In genomic region chr10:117793436-117794030, GRCm38 (mm10) we compare ENCODE assay signal across 8 mouse cellular contexts. TPM values are rescaled to one million over a fixed set of nuclear protein-coding genes. Genes with fewer than 3 reads are reported as not detected.
DNase-seq lines count a peak whose midpoint lies in the region; ATAC-seq lines count a peak whose summit lies in the region.

No protein-coding gene starts in this region.

- H3K9ac ChIP-seq in kidney, embryonic 15.5 days: no peak overlapping the region
- no peak overlapping the region for H3K9ac ChIP-seq in hindbrain, embryonic 13.5 days
- no peak overlapping the region for H3K9ac ChIP-seq in midbrain, embryonic 15.5 days

- peaks cover 9% of the 10 kb centered on the region for H3K36me3 ChIP-seq in kidney, embryonic 15.5 days
- H3K36me3 ChIP-seq in hindbrain, embryonic 13.5 days: no peaks in the 10 kb centered on the region
- no peaks in the 10 kb centered on the region for H3K36me3 ChIP-seq in midbrain, embryonic 15.5 days (replicated peaks)

- 72% methylated on average over 11 of the region's 11 CpGs for WGBS in kidney, embryonic 15.5 days
- 83% methylated on average over 11 of the region's 11 CpGs for WGBS in hindbrain, embryonic 13.5 days
- WGBS in midbrain, embryonic 15.5 days: 82% methylated on average over 11 of the region's 11 CpGs

- no peak for DNase-seq in kidney, postnatal 4 days
- peak; percentile 70 for DNase-seq in ZHBTc4 (ENCODE audit: low read depth, low spot score)
- DNase-seq in frontal cortex, postnatal 25 days (ENCODE audit: low spot score in 2 of 2): no peak
- DNase-seq in thymus, postnatal 36 days: no peak
- no peak for DNase-seq in adrenal gland, postnatal 10 days

- no peaks in the 10 kb centered on the region for H3K27me3 ChIP-seq in kidney, embryonic 15.5 days
- no peaks in the 10 kb centered on the region for H3K27me3 ChIP-seq in hindbrain, embryonic 13.5 days
- no peaks in the 10 kb centered on the region for H3K27me3 ChIP-seq in midbrain, embryonic 15.5 days (replicated peaks)

- H3K4me3 ChIP-seq in kidney, embryonic 15.5 days (replicated peaks): no peak overlapping the region
- H3K4me3 ChIP-seq in hindbrain, embryonic 13.5 days: peak overlapping the region; percentile 87
- H3K4me3 ChIP-seq in midbrain, embryonic 15.5 days: peak overlapping the region; percentile 90

- ATAC-seq in kidney, embryonic 15.5 days (replicated peaks; ENCODE audit: low FRiP score): no peak
- ATAC-seq in hindbrain, embryonic 13.5 days (ENCODE audit: low FRiP score): no peak
- no peak for ATAC-seq in midbrain, embryonic 15.5 days (replicated peaks)

- peaks cover 22% of the 10 kb centered on the region for H3K4me1 ChIP-seq in kidney, embryonic 15.5 days
- peaks cover 20% of the 10 kb centered on the region for H3K4me1 ChIP-seq in hindbrain, embryonic 13.5 days (replicated peaks)
- H3K4me1 ChIP-seq in midbrain, embryonic 15.5 days: peaks cover 22% of the 10 kb centered on the region

- H3K4me2 ChIP-seq in kidney, embryonic 15.5 days: peak overlapping the region; percentile 68
- peak overlapping the region; percentile 58 for H3K4me2 ChIP-seq in hindbrain, embryonic 13.5 days
- peak overlapping the region; percentile 74; the same call in 1 of the 2 replicates for H3K4me2 ChIP-seq in midbrain, embryonic 15.5 days

- H3K27ac ChIP-seq in kidney, embryonic 15.5 days: peak overlapping the region; percentile 86; the same call in 1 of the 2 replicates
- H3K27ac ChIP-seq in hindbrain, embryonic 13.5 days: 0 out of 2 replicates have a peak overlapping the region, but pooled peaks have one; percentile 72
- H3K27ac ChIP-seq in midbrain, embryonic 15.5 days: peak overlapping the region; percentile 77; the same call in 1 of the 2 replicates

- H3K9me3 ChIP-seq in kidney, embryonic 15.5 days (replicated peaks): 0 out of 2 replicates have a peak, but pooled peaks cover 2% of the 10 kb centered on the region
- H3K9me3 ChIP-seq in hindbrain, embryonic 13.5 days: no peaks in the 10 kb centered on the region
- H3K9me3 ChIP-seq in midbrain, embryonic 15.5 days: no peaks in the 10 kb centered on the region

RNA-seq across cellular contexts. Expression of gene Nup107, which starts 1.0 kb away (rescaled TPM):
- 65.3 and 69.0 TPM in 2 replicates for polyA plus RNA-seq in kidney, embryonic 15.5 days (2015; fragmentation: Nextera tagmentation; extraction: Ambion mirVana)
- polyA plus RNA-seq in hindbrain, embryonic 13.5 days (2015; fragmentation: Nextera tagmentation; extraction: Ambion mirVana): 41.7 and 42.5 TPM in 2 replicates
- 33.7 and 34.7 TPM in 2 replicates for polyA plus RNA-seq in midbrain, embryonic 15.5 days (2015; fragmentation: Nextera tagmentation; extraction: Ambion mirVana)
- total RNA-seq in adrenal gland, postnatal 10 days (2021): 10 to 100 TPM; 14.4 to 16.8 TPM

RNA-seq across cellular contexts. Expression of gene Slc35e3, which starts 47.4 kb away (rescaled TPM):
- 14.8 and 15.0 TPM in 2 replicates for polyA plus RNA-seq in kidney, embryonic 15.5 days (2015; fragmentation: Nextera tagmentation; extraction: Ambion mirVana)
- 31.1 and 33.2 TPM in 2 replicates for polyA plus RNA-seq in hindbrain, embryonic 13.5 days (2015; fragmentation: Nextera tagmentation; extraction: Ambion mirVana)
- polyA plus RNA-seq in midbrain, embryonic 15.5 days (2015; fragmentation: Nextera tagmentation; extraction: Ambion mirVana): 34.4 and 37.1 TPM in 2 replicates
- 10 to 100 TPM; 10.5 to 14.4 TPM for total RNA-seq in adrenal gland, postnatal 10 days (2021)

RNA-seq across cellular contexts. Expression of gene Rap1b, which starts 52.3 kb away (rescaled TPM):
- 161 and 167 TPM in 2 replicates for polyA plus RNA-seq in kidney, embryonic 15.5 days (2015; fragmentation: Nextera tagmentation; extraction: Ambion mirVana)
- 158 and 159 TPM in 2 replicates for polyA plus RNA-seq in hindbrain, embryonic 13.5 days (2015; fragmentation: Nextera tagmentation; extraction: Ambion mirVana)
- polyA plus RNA-seq in midbrain, embryonic 15.5 days (2015; fragmentation: Nextera tagmentation; extraction: Ambion mirVana): 166 and 168 TPM in 2 replicates
- 100 to 1,000 TPM; 113 to 123 TPM for total RNA-seq in adrenal gland, postnatal 10 days (2021)
